Mouse (Mus musculus) sigmoid colon, adult 10 weeks (tissue): ENCODE results near the gene H1fnt. TPM values are rescaled to one million over a fixed set of nuclear protein-coding genes. Genes with fewer than 3 reads are reported as not detected.

Experiments used
- polyA plus RNA-seq: library from polyadenylated mRNA; stranded (reverse); fragments of 350-450 nt; fragmentation: Illumina TruSeq; extraction: RNeasy Lipid Tissue Mini Kit (QIAGEN cat#74804); gene quantifications from one replicate; pipeline ENCODE4 v1.2.3, GENCODE M21; 2014; ENCODE audit warnings: low read depth, low replicate concordance

Gene H1fnt
- not detected for polyA plus RNA-seq

GRCm38 (mm10) chr15:98257193-98257592 lies at the start of gene H1fnt:
TSS of gene H1fnt (minus strand) at chr15:98257293.

DNA sequence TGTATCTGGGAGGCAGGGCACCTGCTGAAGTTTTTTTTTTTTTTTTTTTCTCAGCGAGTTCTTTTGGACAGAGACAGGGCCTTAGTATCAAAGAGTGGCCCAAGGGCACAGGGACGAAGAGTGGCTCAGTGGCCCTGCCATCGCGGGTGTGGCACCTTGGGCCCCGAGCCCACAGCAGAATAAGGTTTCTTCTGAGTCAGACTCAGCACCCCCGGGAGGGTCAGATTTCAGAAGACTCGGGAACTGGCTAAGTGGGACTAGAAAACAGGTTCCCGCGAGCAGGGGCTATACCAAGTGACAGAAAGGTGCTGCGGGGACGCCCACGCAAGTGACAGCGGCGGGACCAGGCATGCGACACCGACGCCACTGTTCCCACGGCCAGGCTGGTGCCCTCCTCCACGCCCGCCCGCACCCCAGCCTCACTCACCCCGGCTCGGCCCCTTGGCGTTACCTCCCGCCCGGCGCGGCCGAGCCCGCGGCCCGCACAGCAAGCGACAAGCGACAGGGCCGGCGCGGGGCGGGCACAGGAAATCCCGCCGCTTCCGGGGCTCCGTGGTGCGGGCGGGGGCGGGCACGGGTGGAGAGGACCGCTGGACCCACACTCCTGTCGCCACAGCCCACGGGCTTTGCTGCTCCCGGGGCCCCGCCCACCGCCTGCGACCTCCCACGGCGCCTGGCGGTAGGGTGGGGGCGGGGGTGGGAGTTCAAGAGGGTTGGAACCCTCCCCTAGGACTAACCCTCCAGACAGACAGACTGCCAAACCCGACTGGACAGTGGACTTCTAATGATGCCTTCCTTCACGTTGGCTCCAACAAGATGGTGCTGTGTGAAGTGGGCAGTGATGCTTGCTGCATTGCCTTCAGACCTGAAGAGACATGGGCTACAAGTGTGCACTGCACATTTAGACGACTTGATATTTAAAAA lies 38.8 kb upstream of the H1fnt start, which contains the start of gene Zfp641:
TSS of gene Zfp641 (minus strand) at position 534 of the 924 bp plus-strand sequence.

GRCm38 (mm10) chr15:98234350-98234749 lies 22.7 kb downstream of the H1fnt start, which contains the start of gene Olfr286:
TSS of gene Olfr286 (minus strand) at chr15:98234450.

GRCm38 (mm10) chr15:98220877-98221276 lies 36.2 kb downstream of the H1fnt start, which contains the start of the genes Gm44579 and Olfr287:
TSS of gene Gm44579 (minus strand) at chr15:98220977.
TSS of gene Olfr287 (minus strand) at chr15:98221056.

Other genes starting within 250 kb of the H1fnt start
- gene Pfkm, start 164.7 kb downstream of the H1fnt start, polyA plus RNA-seq, result 2.1 TPM
- gene Senp1, start 163.5 kb downstream of the H1fnt start, polyA plus RNA-seq, result 38.8 TPM
- 33.2 TPM for gene Asb8, start 91.7 kb downstream of the H1fnt start, polyA plus RNA-seq
- gene Ccdc184, start 90.1 kb downstream of the H1fnt start, polyA plus RNA-seq, result not detected
- gene Olfr288, start 61.8 kb downstream of the H1fnt start, polyA plus RNA-seq, result not detected
- gene Gm44579, start 36.3 kb downstream of the H1fnt start, polyA plus RNA-seq, result not detected
- not detected for gene Olfr287, start 36.2 kb downstream of the H1fnt start, polyA plus RNA-seq
- gene Olfr286, start 22.8 kb downstream of the H1fnt start, polyA plus RNA-seq, result not detected
- 0.98 TPM for gene Zfp641, start 38.9 kb upstream of the H1fnt start, polyA plus RNA-seq
- not detected for gene Olfr285, start 60.1 kb upstream of the H1fnt start, polyA plus RNA-seq
- gene Olfr284, start 83.7 kb upstream of the H1fnt start, polyA plus RNA-seq, result not detected
- not detected for gene Olfr283, start 123.7 kb upstream of the H1fnt start, polyA plus RNA-seq
- gene Olfr282, start 173.9 kb upstream of the H1fnt start, polyA plus RNA-seq, result not detected
- not detected for gene Olfr281, start 195.3 kb upstream of the H1fnt start, polyA plus RNA-seq
- gene OR5BS1P, start 212.6 kb upstream of the H1fnt start, polyA plus RNA-seq, result not detected
- not detected for gene Lalba, start 225.4 kb upstream of the H1fnt start, polyA plus RNA-seq
- gene Olfr279, start 235.1 kb upstream of the H1fnt start, polyA plus RNA-seq, result not detected